Mouse (Mus musculus): Measurements from ENCODE around the gene Tns1. TPM values are rescaled to one million over a fixed set of nuclear protein-coding genes. Genes with fewer than 3 reads are reported as not detected.
A peak's percentile ranks its signal among the peaks of the same experiment; 100 is the strongest.

Gene Tns1
- polyA plus RNA-seq, 1 experiment from 2014 or later = 15.5 TPM

DNA sequence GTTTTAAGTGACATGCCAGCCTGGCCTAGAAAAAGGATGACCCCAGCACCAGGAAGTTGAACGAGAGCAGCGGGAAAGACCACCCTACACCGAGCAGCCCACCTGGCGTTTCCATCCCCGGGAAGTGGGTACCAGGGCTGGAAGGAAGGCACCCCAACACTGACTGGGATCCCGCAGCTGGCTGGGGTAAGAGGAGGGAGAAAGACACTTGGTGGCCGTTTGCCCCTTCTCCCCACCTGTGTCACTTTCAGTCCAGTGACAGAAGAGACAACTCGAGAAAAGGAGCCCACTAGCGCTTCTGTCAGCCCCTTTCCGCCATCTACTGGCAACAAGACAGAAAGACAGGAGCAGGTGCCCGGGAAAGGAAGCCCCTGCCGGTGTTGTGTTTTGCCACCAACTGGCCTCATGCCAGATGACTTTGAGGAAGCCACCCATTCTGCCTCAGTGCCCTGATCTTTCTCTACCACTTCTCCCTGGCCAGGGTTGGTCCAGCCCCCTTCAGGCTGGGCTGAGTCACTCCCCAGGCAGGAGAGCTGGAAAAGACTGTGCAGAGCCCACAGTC, 823 bp upstream of the Tns1 start, which contains the start of gene Rufy4:
Gene Rufy4, plus strand, starts transcription at position 551 of the 562 bp plus-strand sequence.
- no peaks in the 10 kb centered on the region for H3K9me3 ChIP-seq (ENCODE audit: control insufficient read depth, low read length)
- DNase-seq (ENCODE audit: low spot score) (peak; percentile 82), ATAC-seq (ENCODE audit: low FRiP score) (peak; percentile 43)
- peak within 1 kb of the TSS; percentile 57 for H3K9ac ChIP-seq
- H3K36me3 ChIP-seq (replicated peaks; ENCODE audit: control insufficient read depth, insufficient read depth) = no peaks in the 10 kb centered on the region
- peaks cover 11% of the 10 kb centered on the region; the same call in 1 of the 2 replicates for H3K4me1 ChIP-seq (replicated peaks; ENCODE audit: control insufficient read depth, insufficient read depth, low read length)
- H3K27me3 ChIP-seq (ENCODE audit: control insufficient read depth, insufficient read depth, low read length) = peaks cover 20% of the 10 kb centered on the region; the same call in 1 of the 2 replicates
- peak within 1 kb of the TSS; percentile 85 for H3K4me2 ChIP-seq (replicated peaks)
- WGBS = 0% methylated on average over 12 of the region's 12 CpGs
- H3K27ac ChIP-seq = no peak within 1 kb of the TSS
- H3K4me3 ChIP-seq (replicated peaks; ENCODE audit: low read length) = peak within 1 kb of the TSS; percentile 43

DNA sequence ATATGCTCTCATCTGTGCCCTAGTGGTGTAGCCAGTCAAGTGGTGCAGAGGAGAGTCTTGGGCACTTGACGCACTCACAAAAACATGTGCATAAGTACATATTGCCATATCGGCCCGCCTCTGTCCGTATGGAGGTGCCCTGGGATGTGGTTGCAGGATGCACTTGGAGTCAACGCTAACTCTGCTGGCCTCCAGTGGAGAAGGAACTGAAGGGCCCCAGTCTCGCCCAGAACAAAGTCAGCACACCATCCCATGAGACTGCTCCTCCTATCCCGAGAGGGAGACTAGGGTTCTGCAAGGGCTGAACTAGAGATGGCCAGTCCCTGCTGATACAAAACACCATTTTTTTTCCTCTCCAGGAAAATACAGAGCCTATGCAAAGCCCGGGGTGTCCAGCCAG, 1.0 kb downstream of the Tns1 start:
- Histone ChIP-seq H3K4me3 (replicated peaks; ENCODE audit: low read length) (no peak overlapping the region), H3K9ac (0 out of 2 replicates have a peak overlapping the region, but pooled peaks have one; percentile 17), H3K4me1 (replicated peaks; ENCODE audit: control insufficient read depth, insufficient read depth, low read length) (peaks cover 11% of the 10 kb centered on the region; the same call in 1 of the 2 replicates), H3K4me2 (replicated peaks) (peak overlapping the region; percentile 85), H3K27me3 (ENCODE audit: control insufficient read depth, insufficient read depth, low read length) (peaks cover 20% of the 10 kb centered on the region; the same call in 1 of the 2 replicates), H3K27ac (no peak overlapping the region), H3K9me3 (ENCODE audit: control insufficient read depth, low read length) (no peaks in the 10 kb centered on the region), H3K36me3 (replicated peaks; ENCODE audit: control insufficient read depth, insufficient read depth) (no peaks in the 10 kb centered on the region)
- ATAC-seq (ENCODE audit: low FRiP score) = no peak
- 60% methylated on average over 8 of the region's 8 CpGs for WGBS
- no peak for DNase-seq (ENCODE audit: low spot score)

DNA sequence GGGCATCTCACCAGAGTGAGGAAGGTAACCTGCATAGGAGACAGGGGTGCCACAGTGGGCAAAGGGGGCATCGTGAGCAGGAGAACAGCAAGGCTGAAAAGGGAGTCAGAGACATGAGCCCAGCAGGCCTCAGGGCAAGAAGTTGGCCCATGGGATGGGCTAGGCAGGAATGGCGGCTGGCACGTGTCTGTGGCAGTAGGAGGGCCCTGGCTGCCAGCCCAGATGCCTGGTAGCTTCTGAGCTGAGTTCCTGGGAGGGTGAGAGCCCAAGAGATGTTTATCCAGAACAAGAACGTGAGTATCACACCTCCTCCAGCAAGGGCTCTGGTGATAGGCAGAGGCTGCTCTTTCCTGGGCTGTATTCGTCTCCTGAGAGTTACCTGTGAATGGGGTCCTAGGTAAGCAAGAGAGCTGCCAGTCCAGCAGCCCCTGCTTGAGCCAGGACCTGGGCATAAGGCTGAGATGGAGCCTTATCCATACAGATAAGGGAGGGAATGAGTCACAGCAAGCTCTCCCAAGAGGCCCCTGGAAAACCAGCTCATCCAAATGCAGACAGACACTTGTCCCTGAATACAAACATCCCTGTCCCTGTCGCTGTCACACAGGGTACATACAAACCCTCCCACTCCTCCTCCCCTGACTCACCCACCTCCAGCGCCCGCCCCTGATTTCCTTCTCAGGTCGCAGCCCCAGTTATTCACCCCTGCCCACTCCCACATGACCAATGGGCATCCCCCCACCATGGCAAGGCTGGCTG, 2.2 kb downstream of the Tns1 start:
- Histone ChIP-seq H3K4me2 (replicated peaks) (peak overlapping the region; percentile 85; the same call in 1 of the 2 replicates), H3K4me1 (replicated peaks; ENCODE audit: control insufficient read depth, insufficient read depth, low read length) (peaks cover 11% of the 10 kb centered on the region; the same call in 1 of the 2 replicates), H3K36me3 (replicated peaks; ENCODE audit: control insufficient read depth, insufficient read depth) (no peaks in the 10 kb centered on the region), H3K4me3 (replicated peaks; ENCODE audit: low read length) (no peak overlapping the region), H3K9me3 (ENCODE audit: control insufficient read depth, low read length) (no peaks in the 10 kb centered on the region), H3K27me3 (ENCODE audit: control insufficient read depth, insufficient read depth, low read length) (peaks cover 20% of the 10 kb centered on the region; the same call in 1 of the 2 replicates), H3K9ac (no peak overlapping the region), H3K27ac (no peak overlapping the region)
- ATAC-seq (ENCODE audit: low FRiP score) (peak; percentile 22; the same call in 1 of the 2 replicates), DNase-seq (ENCODE audit: low spot score) (peak; percentile 60)
- 39% methylated on average over 9 of the region's 9 CpGs for WGBS

DNA sequence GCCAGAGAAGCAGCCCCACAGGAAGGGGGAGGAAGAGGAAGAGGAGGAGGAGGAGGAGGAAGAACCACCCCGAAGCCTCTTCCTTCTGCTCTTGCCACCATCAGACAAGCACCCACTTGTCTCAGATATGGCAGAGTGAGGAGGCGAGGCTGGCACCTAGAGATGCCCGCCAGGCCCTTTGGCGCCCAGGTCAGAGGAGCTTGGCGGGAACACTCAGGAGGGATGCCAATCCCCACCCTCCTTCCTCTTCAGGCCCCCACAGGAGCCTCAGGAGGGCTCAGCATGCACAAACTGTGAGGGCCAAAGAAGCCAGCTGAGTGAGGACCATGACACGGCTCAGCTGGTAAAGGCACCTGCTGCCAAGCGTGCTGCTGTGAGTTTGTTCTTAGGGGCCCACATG, 3.1 kb downstream of the Tns1 start:
- H3K4me2 ChIP-seq (replicated peaks) = no peak overlapping the region
- no peak for DNase-seq (ENCODE audit: low spot score)
- H3K9me3 ChIP-seq (ENCODE audit: control insufficient read depth, low read length) = no peaks in the 10 kb centered on the region
- no peak overlapping the region for H3K27ac ChIP-seq
- WGBS = 82% methylated on average over 7 of the region's 7 CpGs
- H3K9ac ChIP-seq = no peak overlapping the region
- no peak for ATAC-seq (ENCODE audit: low FRiP score)
- peaks cover 20% of the 10 kb centered on the region; the same call in 1 of the 2 replicates for H3K27me3 ChIP-seq (ENCODE audit: control insufficient read depth, insufficient read depth, low read length)
- peaks cover 11% of the 10 kb centered on the region; the same call in 1 of the 2 replicates for H3K4me1 ChIP-seq (replicated peaks; ENCODE audit: control insufficient read depth, insufficient read depth, low read length)
- no peak overlapping the region for H3K4me3 ChIP-seq (replicated peaks; ENCODE audit: low read length)
- no peaks in the 10 kb centered on the region for H3K36me3 ChIP-seq (replicated peaks; ENCODE audit: control insufficient read depth, insufficient read depth)

DNA sequence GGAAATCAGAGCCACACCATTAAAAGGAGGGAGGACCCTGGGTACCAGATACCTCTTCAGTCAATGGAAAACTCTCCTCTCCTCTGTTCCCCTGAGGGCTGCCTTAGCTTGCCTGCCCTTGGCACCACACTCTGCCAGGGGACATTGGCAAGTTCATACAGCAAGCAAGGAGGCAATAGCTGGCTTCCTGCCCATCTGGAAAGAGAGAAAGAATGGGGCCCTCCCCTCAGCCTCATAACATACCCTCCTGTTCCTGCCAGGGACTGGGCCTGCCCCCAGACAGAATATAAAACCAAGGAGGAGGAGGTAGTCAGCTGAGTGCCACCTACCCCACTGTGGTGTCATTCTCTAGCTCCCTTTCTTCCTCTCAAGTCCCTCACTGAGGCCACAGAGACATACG, 5.1 kb downstream of the Tns1 start:
- Histone ChIP-seq H3K27ac (no peak overlapping the region), H3K4me1 (replicated peaks; ENCODE audit: control insufficient read depth, insufficient read depth, low read length) (peaks cover 2% of the 10 kb centered on the region; the same call in 1 of the 2 replicates), H3K4me2 (replicated peaks) (no peak overlapping the region), H3K36me3 (replicated peaks; ENCODE audit: control insufficient read depth, insufficient read depth) (no peaks in the 10 kb centered on the region), H3K4me3 (replicated peaks; ENCODE audit: low read length) (no peak overlapping the region), H3K27me3 (ENCODE audit: control insufficient read depth, insufficient read depth, low read length) (0 out of 2 replicates have a peak, but pooled peaks cover 13% of the 10 kb centered on the region), H3K9me3 (ENCODE audit: control insufficient read depth, low read length) (no peaks in the 10 kb centered on the region), H3K9ac (no peak overlapping the region)
- peak; percentile 38 for DNase-seq (ENCODE audit: low spot score)
- peak; percentile 51; the same call in 1 of the 2 replicates for ATAC-seq (ENCODE audit: low FRiP score)
- WGBS = 50% methylated on average over 1 of the region's 1 CpGs

DNA sequence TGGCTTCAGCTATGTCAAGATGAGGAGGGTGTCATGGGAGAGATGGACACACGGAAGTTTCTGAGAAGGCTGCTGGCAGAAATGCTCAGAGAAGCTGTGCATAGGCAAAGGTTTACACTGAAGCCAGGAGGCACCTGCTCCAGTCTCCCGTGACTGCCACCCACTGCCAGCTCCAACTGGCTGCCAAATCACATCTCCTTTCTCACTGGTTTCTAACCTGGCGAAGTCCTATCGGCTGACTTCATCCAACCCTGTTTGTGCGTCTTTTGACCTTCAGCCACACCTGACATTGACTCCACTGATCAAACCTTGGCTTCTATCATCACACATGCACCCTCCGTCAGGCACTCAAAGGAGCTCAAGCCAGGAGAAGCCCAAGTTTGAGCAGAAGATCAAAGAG, 6.4 kb downstream of the Tns1 start:
- DNase-seq (ENCODE audit: low spot score) (no peak), ATAC-seq (ENCODE audit: low FRiP score) (no peak)
- H3K4me3 ChIP-seq (replicated peaks; ENCODE audit: low read length) = no peak overlapping the region
- no peaks in the 10 kb centered on the region for H3K36me3 ChIP-seq (replicated peaks; ENCODE audit: control insufficient read depth, insufficient read depth)
- H3K9me3 ChIP-seq (ENCODE audit: control insufficient read depth, low read length) = no peaks in the 10 kb centered on the region
- 0 out of 2 replicates have a peak, but pooled peaks cover 5% of the 10 kb centered on the region for H3K27me3 ChIP-seq (ENCODE audit: control insufficient read depth, insufficient read depth, low read length)
- H3K4me2 ChIP-seq (replicated peaks) = no peak overlapping the region
- WGBS = 89% methylated on average over 6 of the region's 6 CpGs
- no peak overlapping the region for H3K27ac ChIP-seq
- H3K4me1 ChIP-seq (replicated peaks; ENCODE audit: control insufficient read depth, insufficient read depth, low read length) = 0 out of 2 replicates have a peak, but pooled peaks cover 5% of the 10 kb centered on the region
- H3K9ac ChIP-seq = no peak overlapping the region

DNA sequence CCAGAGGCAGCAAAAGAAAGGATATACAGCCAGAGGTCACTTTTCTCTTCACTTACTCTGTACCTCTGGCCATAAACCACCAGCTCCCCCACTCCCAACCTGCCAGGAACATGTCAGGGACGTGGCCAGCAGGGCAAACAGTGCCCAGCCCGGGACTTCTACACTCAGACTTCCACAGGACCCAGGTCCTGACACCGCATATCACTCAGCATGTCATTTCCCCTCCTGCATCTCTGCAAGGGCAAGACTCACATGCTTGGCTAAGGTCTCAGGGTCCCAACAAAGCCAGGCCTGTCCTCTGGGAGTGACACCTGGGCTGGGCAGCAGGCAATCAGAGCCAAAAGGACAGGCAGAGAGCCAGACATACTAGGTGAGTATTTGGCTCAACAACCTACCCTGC, 11.2 kb downstream of the Tns1 start:
- Histone ChIP-seq H3K27ac (no peak overlapping the region), H3K9me3 (ENCODE audit: control insufficient read depth, low read length) (no peaks in the 10 kb centered on the region), H3K27me3 (ENCODE audit: control insufficient read depth, insufficient read depth, low read length) (no peaks in the 10 kb centered on the region), H3K4me2 (replicated peaks) (no peak overlapping the region), H3K4me1 (replicated peaks; ENCODE audit: control insufficient read depth, insufficient read depth, low read length) (peaks cover 23% of the 10 kb centered on the region), H3K4me3 (replicated peaks; ENCODE audit: low read length) (no peak overlapping the region), H3K9ac (no peak overlapping the region), H3K36me3 (replicated peaks; ENCODE audit: control insufficient read depth, insufficient read depth) (no peaks in the 10 kb centered on the region)
- no peak for ATAC-seq (ENCODE audit: low FRiP score)
- no peak for DNase-seq (ENCODE audit: low spot score)
- 66% methylated on average over 3 of the region's 3 CpGs for WGBS

DNA sequence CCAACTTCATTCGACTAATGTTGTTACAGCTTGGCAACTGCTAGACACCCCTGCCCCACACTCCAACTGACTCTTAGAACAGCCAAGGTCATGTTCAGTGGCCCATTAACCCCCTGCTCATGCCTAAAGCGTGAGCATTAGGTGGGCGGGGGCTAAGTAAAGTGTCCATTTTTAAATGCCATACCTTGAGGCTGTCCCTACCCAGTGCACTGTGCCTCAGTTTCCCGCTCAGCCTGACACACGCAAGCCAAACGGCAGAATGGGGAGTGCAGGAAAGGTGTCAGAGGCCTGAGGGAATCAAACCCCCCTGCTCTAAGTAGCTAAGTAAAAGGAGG, 12.6 kb downstream of the Tns1 start:
- Histone ChIP-seq H3K27ac (peak overlapping the region; percentile 58; the same call in 1 of the 2 replicates), H3K9ac (no peak overlapping the region), H3K9me3 (ENCODE audit: control insufficient read depth, low read length) (no peaks in the 10 kb centered on the region), H3K4me3 (replicated peaks; ENCODE audit: low read length) (no peak overlapping the region), H3K4me2 (replicated peaks) (no peak overlapping the region), H3K36me3 (replicated peaks; ENCODE audit: control insufficient read depth, insufficient read depth) (no peaks in the 10 kb centered on the region), H3K27me3 (ENCODE audit: control insufficient read depth, insufficient read depth, low read length) (no peaks in the 10 kb centered on the region), H3K4me1 (replicated peaks; ENCODE audit: control insufficient read depth, insufficient read depth, low read length) (peaks cover 24% of the 10 kb centered on the region)
- DNase-seq (ENCODE audit: low spot score) = no peak
- WGBS = 11% methylated on average over 6 of the region's 6 CpGs
- no peak for ATAC-seq (ENCODE audit: low FRiP score)

DNA sequence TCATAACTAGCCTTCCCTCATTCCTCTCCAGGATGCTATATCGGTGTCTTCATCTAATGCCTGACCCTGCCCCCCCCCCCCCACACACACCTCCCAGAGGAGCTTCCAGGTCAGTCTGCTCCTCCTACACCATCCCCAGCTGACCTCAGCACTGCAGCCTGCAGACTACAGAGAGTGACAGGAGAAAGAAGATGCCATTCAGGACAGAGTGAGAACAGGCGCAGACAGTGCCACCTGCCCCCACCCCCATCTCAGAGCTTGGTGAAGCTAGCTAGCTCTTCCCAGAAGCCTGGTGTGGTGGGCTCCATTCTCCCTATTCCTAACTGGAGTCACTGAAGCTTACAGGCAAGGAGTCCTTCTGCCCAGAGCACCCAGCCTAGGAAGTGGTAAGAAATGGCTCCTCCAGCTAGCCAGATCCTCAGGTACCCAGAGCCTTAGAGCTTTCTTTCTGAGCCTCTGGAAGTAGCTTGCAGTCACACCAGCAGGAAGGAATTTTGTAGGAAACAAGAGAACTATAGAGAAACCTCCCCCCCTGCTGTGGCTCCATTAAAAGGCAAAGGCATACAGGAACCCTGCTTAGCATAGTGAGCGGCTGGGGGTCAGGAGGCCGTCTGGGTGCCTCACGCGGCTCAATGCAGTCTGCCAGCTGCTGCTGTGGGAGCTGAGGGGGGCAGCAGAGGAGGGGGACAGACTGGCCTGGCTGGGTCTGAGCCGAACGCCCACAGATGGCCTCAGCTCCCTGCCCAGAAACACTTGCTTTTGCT, 13.1 kb downstream of the Tns1 start:
- DNase-seq (ENCODE audit: low spot score) = peak; percentile 46
- WGBS = 3% methylated on average over 8 of the region's 8 CpGs
- Histone ChIP-seq H3K9ac (no peak overlapping the region), H3K27ac (peak overlapping the region; percentile 60), H3K4me2 (replicated peaks) (no peak overlapping the region), H3K4me1 (replicated peaks; ENCODE audit: control insufficient read depth, insufficient read depth, low read length) (peaks cover 24% of the 10 kb centered on the region), H3K36me3 (replicated peaks; ENCODE audit: control insufficient read depth, insufficient read depth) (no peaks in the 10 kb centered on the region), H3K4me3 (replicated peaks; ENCODE audit: low read length) (no peak overlapping the region), H3K27me3 (ENCODE audit: control insufficient read depth, insufficient read depth, low read length) (no peaks in the 10 kb centered on the region), H3K9me3 (ENCODE audit: control insufficient read depth, low read length) (no peaks in the 10 kb centered on the region)
- ATAC-seq (ENCODE audit: low FRiP score) = peak; percentile 87
